Mouse (Mus musculus) myocyte (in vitro differentiated cells): Measurements from ENCODE around the gene Osbpl2. TPM values are rescaled to one million over a fixed set of nuclear protein-coding genes. Genes with fewer than 3 reads are reported as not detected.
A peak's percentile ranks its signal among the peaks of the same experiment; 100 is the strongest.

Experiments used
- H3K27me3 ChIP-seq: one replicate; pipeline ENCODE4 v1.6.1; 2011; ENCODE audit not compliant: control insufficient read depth, insufficient read depth, insufficient read length
- H3K36me3 ChIP-seq: one replicate; pipeline ENCODE4 v1.6.1; 2011; ENCODE audit not compliant: control insufficient read depth, insufficient read depth
- H3K4me2 ChIP-seq: one replicate; pipeline ENCODE4 v1.6.1; 2011; ENCODE audit warnings: low read depth, control low read depth
- H3K4me3 ChIP-seq: one replicate; pipeline ENCODE4 v1.5.1; 2011; ENCODE audit warnings: mild to moderate bottlenecking, control low read depth, moderate library complexity
- H3K79me2 ChIP-seq: one replicate; pipeline ENCODE4 v1.6.1; 2011; ENCODE audit not compliant: control insufficient read depth, insufficient read depth
- H3ac ChIP-seq: one replicate; pipeline ENCODE4 v1.6.1; 2011; ENCODE audit not compliant: control insufficient read depth, insufficient read length
- CEBPB ChIP-seq: IDR thresholded peaks from 2 replicates; pipeline ENCODE4 v1.6.1; 2011; ENCODE audit warnings: mild to moderate bottlenecking, moderate library complexity; ENCODE audit not compliant: poor library complexity, insufficient read depth, severe bottlenecking
- E2F4 ChIP-seq: IDR thresholded peaks from one replicate; pipeline ENCODE4 v1.6.1; 2011; ENCODE audit warnings: mild to moderate bottlenecking, control low read depth, moderate library complexity; ENCODE audit not compliant: insufficient read depth
- MAX ChIP-seq: IDR thresholded peaks from one replicate; pipeline ENCODE4 v1.6.1; 2011; ENCODE audit warnings: low read depth, mild to moderate bottlenecking, control low read depth
- MYOD1 ChIP-seq, 3 experiments: IDR thresholded peaks; one replicate each; pipeline ENCODE4 v1.6.1; 2011; ENCODE audit warnings: control low read depth in 2 of 3, low read depth in 2 of 3, mild to moderate bottlenecking in 2 of 3, moderate library complexity in 1 of 3; ENCODE audit not compliant: insufficient read length in 2 of 3, control insufficient read depth in 1 of 3
- MYOG ChIP-seq, 3 experiments: IDR thresholded peaks; one replicate each; pipeline ENCODE4 v1.6.1; 2011; ENCODE audit warnings: control low read depth in 2 of 3, low read depth in 2 of 3, mild to moderate bottlenecking in 2 of 3; ENCODE audit not compliant: insufficient read length in 2 of 3, control insufficient read depth in 1 of 3, insufficient read depth in 1 of 3
- POLR2A ChIP-seq: IDR thresholded peaks from one replicate; pipeline ENCODE4 v1.6.1; 2011; ENCODE audit warnings: low read depth, mild to moderate bottlenecking, control low read depth, moderate library complexity; ENCODE audit not compliant: insufficient read length
- POLR2AphosphoS2 ChIP-seq: IDR thresholded peaks from one replicate; pipeline ENCODE4 v1.6.1; 2011; ENCODE audit warnings: low read depth, control low read depth; ENCODE audit not compliant: insufficient read length
- REST ChIP-seq: IDR thresholded peaks from one replicate; pipeline ENCODE4 v1.6.1; 2011; ENCODE audit warnings: mild to moderate bottlenecking, control low read depth, moderate library complexity; ENCODE audit not compliant: insufficient read depth, insufficient read length
- SRF ChIP-seq: IDR thresholded peaks from one replicate; pipeline ENCODE4 v1.6.1; 2011; ENCODE audit warnings: low read depth; ENCODE audit not compliant: control insufficient read depth, insufficient read length
- TCF12 ChIP-seq: IDR thresholded peaks from one replicate; pipeline ENCODE4 v1.6.1; 2011; ENCODE audit warnings: mild to moderate bottlenecking, control low read depth; ENCODE audit not compliant: poor library complexity, insufficient read depth, severe bottlenecking
- TCF3 ChIP-seq: IDR thresholded peaks from one replicate; pipeline ENCODE4 v1.6.1; 2011; ENCODE audit warnings: low read depth, control low read depth; ENCODE audit not compliant: insufficient read length
- USF1 ChIP-seq: IDR thresholded peaks from one replicate; pipeline ENCODE4 v1.6.1; 2011; ENCODE audit warnings: low read depth, mild to moderate bottlenecking, control low read depth, moderate library complexity
- polyA plus RNA-seq: library from polyadenylated mRNA; unstranded; fragments of >200 nt; fragmentation: generic; extraction: Trizol; gene quantifications from one replicate; pipeline ENCODE4 v1.2.1, GENCODE M21; 2012; ENCODE audit warnings: missing spikeins

Gene Osbpl2
- polyA plus RNA-seq, 1 experiment: 34.8 TPM

GRCm38 (mm10) chr2:180174121-180174520 lies 55.0 kb downstream of the Osbpl2 start:
- TF ChIP-seq SRF: no peak
- TF ChIP-seq CEBPB: no peak
- TF ChIP-seq REST: no peak
- TF ChIP-seq MYOG (IDR thresholded peaks at IDR 0.05; ENCODE audit: control insufficient read depth in 1 of 3, insufficient read depth in 1 of 3, insufficient read length in 2 of 3, low read depth in 2 of 3): no peak
- TF ChIP-seq POLR2AphosphoS2: peak; percentile 6
- no peak for TF ChIP-seq MYOD1 (IDR thresholded peaks at IDR 0.05; ENCODE audit: control insufficient read depth in 1 of 3, insufficient read length in 2 of 3, low read depth in 2 of 3)
- Histone ChIP-seq H3K36me3 (no peaks in the 10 kb centered on the region), H3ac (no peak overlapping the region), H3K4me2 (no peak overlapping the region), H3K79me2 (peaks cover 27% of the 10 kb centered on the region), H3K27me3 (no peaks in the 10 kb centered on the region), H3K4me3 (no peak overlapping the region)

- Histone ChIP-seq H3K4me2 (no peak overlapping the region), H3K36me3 (no peaks in the 10 kb centered on the region), H3ac (no peak overlapping the region), H3K27me3 (no peaks in the 10 kb centered on the region), H3K4me3 (no peak overlapping the region), H3K79me2 (peaks cover 27% of the 10 kb centered on the region)
- TF ChIP-seq USF1: no peak
- peak; percentile 51 for TF ChIP-seq POLR2AphosphoS2
Measured at GRCm38 (mm10) chr2:180175725-180176124, 56.6 kb downstream of the Osbpl2 start.

GRCm38 (mm10) chr2:180181542-180181941 lies 62.4 kb downstream of the Osbpl2 start:
- no peak overlapping the region for H3K4me2 ChIP-seq
- H3K4me3 ChIP-seq: no peak overlapping the region
- H3ac ChIP-seq: no peak overlapping the region
- no peaks in the 10 kb centered on the region for H3K79me2 ChIP-seq
- no peaks in the 10 kb centered on the region for H3K27me3 ChIP-seq
- H3K36me3 ChIP-seq: peaks cover 9% of the 10 kb centered on the region
- TF ChIP-seq SRF: no peak
- TF ChIP-seq MYOG (IDR thresholded peaks at IDR 0.05; ENCODE audit: control insufficient read depth in 1 of 3, insufficient read depth in 1 of 3, insufficient read length in 2 of 3, low read depth in 2 of 3): no peak
- no peak for TF ChIP-seq USF1
- no peak for TF ChIP-seq TCF3
- no peak for TF ChIP-seq REST
- TF ChIP-seq TCF12: no peak
- no peak for TF ChIP-seq E2F4
- TF ChIP-seq CEBPB: no peak
- no peak for TF ChIP-seq POLR2AphosphoS2
- no peak for TF ChIP-seq POLR2A
- no peak for TF ChIP-seq MYOD1 (IDR thresholded peaks at IDR 0.05; ENCODE audit: control insufficient read depth in 1 of 3, insufficient read length in 2 of 3, low read depth in 2 of 3)
- TF ChIP-seq MAX: no peak

- Histone ChIP-seq H3K4me2 (no peak overlapping the region), H3K79me2 (no peaks in the 10 kb centered on the region), H3K27me3 (no peaks in the 10 kb centered on the region), H3ac (no peak overlapping the region), H3K4me3 (no peak overlapping the region), H3K36me3 (peaks cover 22% of the 10 kb centered on the region)
- no peak for TF ChIP-seq TCF12
- no peak for TF ChIP-seq USF1
- no peak for TF ChIP-seq MAX
- TF ChIP-seq REST: no peak
- TF ChIP-seq MYOD1 (IDR thresholded peaks at IDR 0.05; ENCODE audit: control insufficient read depth in 1 of 3, insufficient read length in 2 of 3, low read depth in 2 of 3): no peak
- TF ChIP-seq MYOG (IDR thresholded peaks at IDR 0.05; ENCODE audit: control insufficient read depth in 1 of 3, insufficient read depth in 1 of 3, insufficient read length in 2 of 3, low read depth in 2 of 3): no peak
- TF ChIP-seq E2F4: no peak
- TF ChIP-seq POLR2AphosphoS2: no peak
- TF ChIP-seq POLR2A: no peak
- TF ChIP-seq TCF3: no peak
- no peak for TF ChIP-seq CEBPB
- TF ChIP-seq SRF: no peak
Measured at GRCm38 (mm10) chr2:180184011-180184751, 65.1 kb downstream of the Osbpl2 start.

GRCm38 (mm10) chr2:180184752-180185109 lies 65.6 kb downstream of the Osbpl2 start:
- peaks cover 22% of the 10 kb centered on the region for H3K36me3 ChIP-seq
- no peak overlapping the region for H3ac ChIP-seq
- H3K27me3 ChIP-seq: no peaks in the 10 kb centered on the region
- H3K79me2 ChIP-seq: no peaks in the 10 kb centered on the region
- H3K4me2 ChIP-seq: no peak overlapping the region
- TF ChIP-seq TCF3 (no peak), POLR2AphosphoS2 (no peak), POLR2A (no peak), CEBPB (no peak), MAX (no peak), E2F4 (no peak), TCF12 (no peak), MYOD1 (IDR thresholded peaks at IDR 0.05; ENCODE audit: control insufficient read depth in 1 of 3, insufficient read length in 2 of 3, low read depth in 2 of 3) (no peak), USF1 (no peak), REST (no peak), SRF (no peak)
- H3K4me3 ChIP-seq: no peak overlapping the region
